Mouse (Mus musculus): ENCODE measurements around the gene Gm3029.
"Not testable (repeated sequence)": the region's sequence is repeated elsewhere in the genome, so short reads cannot be mapped to it uniquely, and the experiment has no call there.

Gene Gm3029

DNA sequence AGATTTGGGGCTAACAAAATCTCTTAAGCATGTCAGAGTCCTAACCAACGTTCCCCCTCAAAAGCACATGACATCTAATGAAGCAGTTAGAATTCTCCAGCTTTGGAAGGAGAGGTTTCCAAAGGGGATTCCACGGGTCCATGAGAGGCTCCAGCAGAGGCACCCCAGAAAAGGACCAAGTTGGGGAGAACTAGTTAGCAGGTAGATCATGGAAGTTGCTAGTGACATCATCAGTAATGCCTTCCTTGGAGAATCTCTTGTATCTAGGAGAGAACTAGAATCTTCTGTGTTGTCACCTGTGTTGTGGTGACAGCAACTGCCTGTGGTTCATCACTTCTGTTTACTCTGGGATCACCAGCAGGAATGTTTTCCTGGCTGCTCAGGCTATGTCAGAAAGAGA, at the start of gene Gm3029:
Gene Gm3029, plus strand, starts transcription at position 301 of the 400 bp plus-strand sequence.
- not testable (repeated sequence) for DNase-seq (ENCODE audit: extremely low spot score, low read depth, low spot score)

DNA sequence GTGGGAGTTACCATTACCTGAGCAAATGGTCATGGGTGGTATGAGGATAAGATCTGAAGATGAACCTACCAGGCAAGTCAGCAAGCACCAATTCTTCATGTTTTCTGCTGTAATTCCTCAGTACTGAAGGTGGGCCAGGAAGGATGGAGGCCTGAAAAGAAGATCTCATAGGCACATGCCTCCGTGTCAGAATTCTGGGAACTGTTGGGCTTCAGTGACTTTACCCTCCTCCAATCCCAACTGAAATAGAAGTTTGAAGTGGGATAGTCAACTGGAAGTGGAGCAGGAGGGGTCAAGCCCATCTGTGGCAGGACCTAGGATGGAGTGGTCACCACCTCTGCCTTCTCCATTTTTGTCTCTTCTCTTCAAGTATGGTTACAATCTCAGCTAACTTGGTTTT, 47.7 kb upstream of the Gm3029 start, which contains the start of gene Gm2916:
Gene Gm2916, plus strand, starts transcription at position 301 of the 400 bp plus-strand sequence.
- not testable (repeated sequence) for DNase-seq (ENCODE audit: extremely low spot score, low read depth, low spot score)

DNA sequence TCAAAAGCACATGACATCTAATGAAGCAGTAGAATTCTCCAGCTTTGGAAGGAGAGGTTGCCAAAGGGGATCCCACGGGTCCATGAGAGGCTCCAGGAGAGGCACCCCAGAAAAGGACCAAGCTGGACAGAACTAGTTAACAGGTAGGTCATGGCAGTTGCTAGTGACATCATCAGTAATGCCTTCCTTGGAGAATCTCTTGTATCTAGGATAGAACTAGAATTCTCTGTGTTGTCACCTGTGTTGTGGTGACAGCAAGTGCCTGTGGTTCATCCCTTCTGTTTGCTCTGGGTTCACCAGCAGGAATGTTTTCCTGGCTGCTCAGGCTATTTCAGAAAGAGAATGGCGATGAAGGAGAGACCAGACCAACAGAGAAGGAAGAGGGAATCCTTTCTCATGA, 31.7 kb downstream of the Gm3029 start, which contains the start of gene Gm3095:
Gene Gm3095, plus strand, starts transcription at position 301 of the 400 bp plus-strand sequence.
- not testable (repeated sequence) for DNase-seq (ENCODE audit: extremely low spot score, low read depth, low spot score)
